Mouse (Mus musculus) heart, postnatal 36 days (tissue): ENCODE measurements at regions not wholly inside any gene's neighbourhood (a gene's known extent, or its start where the extent isn't known, plus 50 kb on each side); places are given as distances from the start of the nearest gene placed in this dataset.

Source experiments
- DNase-seq, 2 experiments: peaks; one replicate each; pipeline ENCODE4 v3.0.0; 2021 to 2022
- intact Hi-C: fragments of 180-260 bp; cut with DNase I; formaldehyde crosslinking; loops from one replicate; pipeline ENCODE4 v1.15.1; 2025

DNA sequence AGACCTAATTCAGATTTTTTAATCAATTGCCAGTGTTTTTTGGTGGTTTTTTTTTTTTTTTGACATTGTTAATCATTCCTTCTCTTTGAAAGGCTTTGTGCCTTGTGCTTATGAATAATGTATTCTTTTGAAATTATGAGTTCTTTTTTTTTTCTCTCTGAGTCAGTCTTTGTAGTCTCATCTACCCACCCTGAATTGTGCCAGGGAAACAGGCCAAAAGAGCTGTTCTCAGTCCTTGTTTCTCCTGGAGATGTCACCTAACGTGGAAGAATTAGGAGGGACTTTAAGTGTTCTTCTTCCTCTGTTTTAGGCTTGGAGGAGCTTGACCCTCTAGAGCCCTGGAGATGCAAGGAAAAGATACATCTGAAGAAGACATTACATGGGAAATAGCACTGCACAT is 2012.6 kb downstream of the Poteg start:
- intact Hi-C loops: no loop called here
- DNase-seq: no peak

- DNase-seq: no peak
- intact Hi-C loops: no loop called here
Measured at GRCm38 (mm10) chr8:29492931-29493330, 2045.5 kb downstream of the Poteg start.

DNA sequence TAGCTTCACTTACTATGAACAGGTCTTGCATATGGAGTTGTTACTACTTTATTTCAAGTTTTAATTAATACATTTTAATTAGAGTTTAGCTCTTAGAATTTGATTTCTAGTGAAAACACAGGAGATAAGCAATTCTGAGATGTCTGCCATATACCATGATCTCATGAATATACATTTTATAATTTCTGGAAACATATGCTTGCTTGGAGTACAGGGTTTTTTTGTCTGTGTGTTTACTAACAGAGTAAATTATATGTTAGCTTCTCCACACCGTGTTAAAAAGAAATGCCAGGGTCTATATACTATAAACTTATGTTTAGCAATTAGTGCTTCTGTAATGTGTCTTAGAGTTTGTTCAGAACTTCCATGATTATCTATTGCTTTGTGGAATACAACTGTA is 2079.9 kb downstream of the Poteg start:
- intact Hi-C loops: no loop called here
- no peak for DNase-seq

DNA sequence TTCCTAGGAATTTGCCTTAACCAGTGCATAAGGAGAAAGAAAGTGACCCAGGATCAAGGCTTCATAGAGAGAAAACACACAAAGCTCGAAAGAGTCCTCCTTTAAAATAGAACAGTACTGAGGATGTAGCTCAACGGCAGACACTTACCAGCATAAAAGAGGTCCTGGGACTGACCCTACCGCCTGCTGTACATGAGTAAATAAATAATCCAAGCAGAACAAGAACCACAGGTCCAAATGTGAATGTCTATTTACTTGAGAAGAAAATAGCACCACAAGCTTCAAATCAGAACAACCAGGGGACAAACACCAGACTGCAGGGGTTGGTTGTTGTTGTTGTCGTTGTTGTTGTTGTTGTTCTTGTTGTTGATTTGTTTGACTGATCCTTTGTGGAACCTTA is 2084.1 kb downstream of the Poteg start:
- DNase-seq: no peak
- intact Hi-C loops: no loop called here

- no peak for DNase-seq
Measured at GRCm38 (mm10) chr8:29538016-29538415, 2090.5 kb downstream of the Poteg start.

GRCm38 (mm10) chr8:29539856-29540255 is 2092.4 kb downstream of the Poteg start:
- intact Hi-C loops: no loop called here
- DNase-seq: no peak

More at GRCm38 (mm10) chr8:29538016-29538415, 2090.5 kb downstream of the Poteg start:
- intact Hi-C loops: no loop called here

DNA sequence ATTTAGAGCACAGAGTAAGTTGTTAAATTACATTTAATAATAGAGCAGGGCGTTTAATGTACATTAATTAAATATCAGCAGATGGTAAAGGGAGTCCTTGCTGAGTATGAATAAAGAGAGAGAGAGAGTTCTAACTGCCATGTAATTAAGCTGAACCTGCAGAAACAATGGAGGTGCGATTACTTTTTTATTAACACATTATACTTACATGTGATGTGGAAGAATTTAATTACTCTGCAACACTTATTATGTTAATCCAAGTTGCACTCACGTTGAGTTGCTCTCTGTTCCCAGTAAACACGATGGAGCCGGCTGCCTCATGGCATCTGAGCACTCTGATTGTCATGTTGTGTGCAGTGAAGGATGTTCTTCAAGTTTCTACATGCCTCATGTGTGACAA is 2096.7 kb downstream of the Poteg start:
- no peak for DNase-seq
- intact Hi-C loops: no loop called here

- intact Hi-C loops: no loop called here
- no peak for DNase-seq
Measured at GRCm38 (mm10) chr8:29585671-29586070, 2138.2 kb downstream of the Poteg start.

- intact Hi-C loops: no loop called here
- DNase-seq: no peak
Measured at GRCm38 (mm10) chr8:29594129-29594528, 2146.7 kb downstream of the Poteg start.

DNA sequence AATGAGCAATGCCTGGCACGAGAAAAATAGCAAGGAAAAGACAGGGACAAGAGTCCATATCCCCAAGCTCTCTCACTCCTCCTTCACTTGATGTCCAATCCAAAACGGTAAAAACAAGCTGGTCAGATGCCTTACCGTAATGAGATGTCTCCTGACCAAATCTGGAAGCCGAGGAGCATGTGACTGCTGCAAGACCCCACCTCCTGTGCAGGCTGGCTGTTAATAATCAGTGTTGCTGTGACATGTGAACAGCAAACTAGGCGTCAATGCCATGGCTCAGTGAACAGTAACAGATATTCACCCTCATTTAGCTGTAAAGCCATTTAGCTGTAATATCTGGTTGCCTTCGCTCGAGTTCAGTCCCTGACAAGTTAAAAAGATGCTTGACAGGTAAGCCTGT is 2166.6 kb downstream of the Poteg start:
- DNase-seq: no peak
- intact Hi-C loops: no loop called here

GRCm38 (mm10) chr8:29661616-29662015 is 2214.1 kb downstream of the Poteg start:
- intact Hi-C loops: loop anchor here (5.0 kb wide), 1 partner anchor 39 kb away; no protein-coding TSS in a partner anchor
- DNase-seq: no peak

DNA sequence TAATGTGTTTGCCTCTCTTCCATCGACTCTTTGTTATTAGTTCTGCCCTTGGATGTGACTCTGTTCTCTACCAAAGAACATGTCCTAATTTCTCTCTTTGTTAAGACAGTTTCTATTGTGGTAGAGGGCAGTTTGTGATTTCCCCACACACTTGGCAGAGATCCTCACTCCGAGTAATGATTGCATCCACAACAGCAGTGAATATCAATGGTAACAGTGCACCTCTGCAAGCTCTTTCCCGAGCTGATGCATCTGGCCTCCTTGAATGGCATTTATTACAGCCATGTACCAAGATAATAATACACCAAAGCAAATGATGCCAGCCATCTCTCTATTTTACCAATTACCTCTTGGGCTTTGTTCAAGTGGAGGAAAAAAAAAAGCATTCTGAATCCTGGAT is 2228.4 kb downstream of the Poteg start:
- intact Hi-C loops: no loop called here
- no peak for DNase-seq

DNA sequence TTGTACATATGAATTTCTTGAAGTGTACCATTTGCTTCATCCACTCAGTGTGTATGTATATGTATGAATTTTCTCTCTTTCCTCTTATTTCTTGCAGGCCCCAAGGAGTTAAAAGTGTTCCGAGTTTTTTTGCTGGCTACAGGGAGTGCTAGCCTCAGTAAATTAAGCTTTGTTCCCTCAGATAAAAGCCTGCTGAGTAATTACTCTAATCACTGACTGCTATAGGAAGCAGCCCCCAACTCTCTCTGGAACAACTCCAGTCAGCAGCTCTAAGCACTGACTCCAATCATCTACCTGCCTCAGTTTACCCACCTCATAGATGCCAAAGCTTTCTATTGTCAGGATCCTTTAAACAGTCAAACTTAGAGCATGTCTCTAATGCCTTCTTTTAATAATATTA is 2235.9 kb downstream of the Poteg start:
- intact Hi-C loops: no loop called here
- no peak for DNase-seq

GRCm38 (mm10) chr8:29686594-29686993 is 2239.1 kb downstream of the Poteg start:
- no peak for DNase-seq
- intact Hi-C loops: no loop called here

GRCm38 (mm10) chr8:29695698-29696097 is 2248.2 kb downstream of the Poteg start:
- DNase-seq: no peak

More at GRCm38 (mm10) chr8:29695698-29696097, 2248.2 kb downstream of the Poteg start:
- intact Hi-C loops: no loop called here
